ENCODE assay signal across 14 mouse cellular contexts in the genomic region with DNA sequence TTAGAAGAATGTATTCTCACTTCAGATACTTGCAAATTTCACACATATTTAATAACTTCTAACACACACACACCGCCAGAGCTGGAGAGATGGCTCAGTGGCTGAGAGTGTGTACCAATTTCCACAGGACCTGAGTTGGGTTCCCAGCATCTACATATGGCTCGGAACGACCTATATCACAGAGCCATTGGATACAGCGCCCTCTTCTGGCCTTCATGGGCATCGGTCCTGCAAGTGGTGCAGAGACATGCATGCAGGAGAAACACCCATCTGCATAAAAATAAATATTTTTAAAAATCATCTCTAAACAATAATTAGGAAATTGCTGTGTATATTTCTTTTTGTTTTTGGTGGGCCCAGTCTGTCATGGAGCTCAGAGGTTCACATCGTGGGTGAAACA. TPM values are rescaled to one million over a fixed set of nuclear protein-coding genes. Genes with fewer than 3 reads are reported as not detected.
DNase-seq lines count a peak whose midpoint lies in the region; TF ChIP-seq lines count a peak whose summit lies in the region.
"Had no signal": no experiment of that assay in that cellular context is flagged by ENCODE, and none has a peak within 500 bp of the region (broad histone marks: within the 10 kb centered on the region; RNA-seq: fewer than 3 reads in every experiment).

No protein-coding gene starts in this region.

- no peak for DNase-seq in layer of hippocampus, adult 2 months (ENCODE audit: low spot score in 2 of 2)
- no peak for DNase-seq in layer of hippocampus, postnatal 10 days (ENCODE audit: low spot score in 2 of 2)
- peak; percentile 29 for DNase-seq in thymus, postnatal 4 days
- no peak for DNase-seq in thymus, postnatal 36 days
- DNase-seq in ZHBTc4 (ENCODE audit: low read depth, low spot score) = peak; percentile 80
- DNase-seq in heart, adult 8-10 months (ENCODE audit: low spot score) = no peak
- DNase-seq in kidney, postnatal 4 days = no peak
- DNase-seq: heart, adult 11 months; heart, postnatal 36 days; thymus, adult 18-20 months had no signal

- no peak overlapping the region for H3K27ac ChIP-seq in layer of hippocampus, adult 2 months
- H3K27ac ChIP-seq: kidney, postnatal 0 days; liver, embryonic 15.5 days had no signal

- no peak overlapping the region for H3K4me3 ChIP-seq in layer of hippocampus, adult 2 months
- H3K4me3 ChIP-seq: liver, embryonic 15.5 days; megakaryocyte, embryonic 14.5 days had no signal

- TF ChIP-seq CTCF in layer of hippocampus, adult 2 months (conservative IDR thresholded peaks at IDR 0.05) = peak; percentile 31

RNA-seq across cellular contexts. Expression of gene Rtkn2, which starts 22.1 kb away (rescaled TPM):
- 1 to 10 TPM; 4.7 to 5.0 TPM for total RNA-seq in layer of hippocampus, adult 2 months (2021)
- 1 to 10 TPM; 4.1 to 4.4 TPM for total RNA-seq in layer of hippocampus, postnatal 10 days (2021)
- total RNA-seq in heart, adult 8-10 months (2022) = under 1 TPM; 0.20 to 0.34 (median 0.28) TPM
- total RNA-seq: neutrophil, adult 5-6 weeks had no signal

Comparison
In these comparisons a context has a peak if more than half of its experiments do, and no peak if none do; other contexts are left out.
1. DNase-seq: peak in thymus, postnatal 4 days (single experiment) and ZHBTc4 (single experiment); none in layer of hippocampus, adult 2 months (0 of 2), layer of hippocampus, postnatal 10 days (0 of 2), thymus, postnatal 36 days (0 of 2), heart, adult 8-10 months (single experiment) and kidney, postnatal 4 days (0 of 2).